Mouse (Mus musculus): ENCODE results near the gene Mmp9.
A peak's percentile ranks its signal among the peaks of the same experiment; 100 is the strongest.

Mmp9 gene

GRCm38 (mm10) chr2:164940140-164940830 lies at the start of gene Mmp9:
Gene Mmp9, plus strand, starts transcription at chr2:164940780.
- DNase-seq = no peak

- DNase-seq = no peak
Measured at GRCm38 (mm10) chr2:164891056-164891834, 49.3 kb upstream of the Mmp9 start.

GRCm38 (mm10) chr2:164891908-164892695 lies 48.5 kb upstream of the Mmp9 start:
- DNase-seq = no peak

DNA sequence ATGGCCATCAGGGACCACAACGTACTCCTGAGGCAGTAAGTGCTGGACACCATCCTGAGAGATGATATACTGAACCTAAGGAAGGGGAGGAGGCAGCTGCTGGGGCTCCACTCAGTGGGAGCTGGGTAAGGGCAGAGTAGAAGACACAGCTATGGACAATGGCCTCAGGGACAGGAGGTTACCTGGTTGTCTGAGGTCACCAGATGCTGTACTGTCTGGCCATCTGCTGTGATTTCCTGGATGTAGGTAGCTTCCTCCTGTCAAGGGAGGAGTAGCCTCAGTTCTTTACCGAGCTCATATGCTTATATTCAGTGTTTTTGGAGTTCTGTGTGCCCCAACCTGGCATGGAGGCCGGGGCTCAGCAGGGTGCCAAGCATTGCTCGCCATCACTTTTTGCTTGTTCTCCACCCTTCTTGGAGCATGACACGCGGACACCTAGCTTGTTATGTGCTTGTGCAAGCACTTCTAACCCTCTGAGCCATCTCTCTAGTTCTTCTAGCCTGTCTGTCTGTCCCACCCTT lies 47.8 kb upstream of the Mmp9 start:
- DNase-seq = no peak

GRCm38 (mm10) chr2:164894048-164894447 lies 46.5 kb upstream of the Mmp9 start:
- no peak for DNase-seq

DNA sequence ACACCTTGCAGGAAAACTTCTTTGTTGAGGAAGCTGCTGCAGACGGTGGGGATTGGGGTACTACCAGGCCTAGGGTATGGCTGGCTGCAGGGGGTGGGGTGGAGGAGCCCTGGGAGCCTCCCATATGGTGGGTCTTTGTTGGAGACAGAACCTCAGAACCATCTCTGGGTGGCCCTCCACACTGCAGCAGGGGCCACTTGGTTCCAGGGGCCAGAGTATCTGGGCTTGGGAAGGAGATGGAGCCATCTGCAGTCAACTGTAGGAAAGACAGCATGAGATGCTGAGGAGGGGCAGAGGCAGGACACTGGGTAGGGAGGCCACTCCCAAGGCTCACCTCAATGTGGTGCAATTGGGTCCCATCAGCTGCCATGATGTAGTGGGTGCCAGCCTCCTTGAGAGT lies 45.9 kb upstream of the Mmp9 start:
- no peak for DNase-seq

GRCm38 (mm10) chr2:164895885-164896284 lies 44.7 kb upstream of the Mmp9 start:
- DNase-seq = no peak

DNA sequence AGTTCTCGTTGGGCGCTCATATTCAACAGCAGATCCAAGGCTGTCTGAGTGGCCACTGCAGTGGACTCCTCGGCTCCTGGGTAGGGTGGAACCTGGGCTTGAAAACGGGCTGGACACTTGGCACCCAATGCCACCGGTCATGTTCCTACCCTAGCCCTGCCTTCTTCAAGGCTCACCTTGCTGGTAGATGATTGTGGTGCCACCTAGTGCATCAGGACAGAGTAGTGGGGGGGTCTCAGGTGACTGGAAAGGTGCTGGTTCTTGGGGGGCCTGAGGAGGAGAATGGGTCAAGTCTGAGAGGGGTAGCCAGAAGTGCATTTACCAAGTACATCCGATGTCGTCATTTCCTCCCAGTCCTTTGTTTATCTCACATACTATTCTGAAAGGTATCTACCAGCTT lies 42.6 kb upstream of the Mmp9 start:
- no peak for DNase-seq

DNA sequence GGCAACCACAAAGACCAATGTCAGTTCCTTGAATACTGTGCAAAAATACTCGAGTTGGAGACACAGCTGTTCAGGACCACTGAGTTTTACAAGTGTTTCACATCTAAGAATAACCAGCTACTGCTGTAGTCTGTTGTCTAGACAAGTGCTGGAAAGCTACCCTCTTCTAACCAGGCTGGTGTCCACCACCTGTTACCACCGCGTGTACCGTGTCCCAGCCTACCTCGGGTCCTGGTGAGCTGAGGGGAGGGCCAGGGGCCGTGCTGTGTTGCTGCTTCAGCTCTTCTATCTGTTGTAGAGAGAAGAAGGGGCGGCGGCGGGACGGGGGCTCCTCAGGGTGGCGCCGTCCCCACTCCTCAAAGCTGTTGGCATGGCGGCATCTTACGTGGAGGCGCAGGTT lies 41.5 kb upstream of the Mmp9 start:
- DNase-seq = no peak

- no peak for DNase-seq
Measured at GRCm38 (mm10) chr2:164899723-164900459, 40.7 kb upstream of the Mmp9 start.

DNA sequence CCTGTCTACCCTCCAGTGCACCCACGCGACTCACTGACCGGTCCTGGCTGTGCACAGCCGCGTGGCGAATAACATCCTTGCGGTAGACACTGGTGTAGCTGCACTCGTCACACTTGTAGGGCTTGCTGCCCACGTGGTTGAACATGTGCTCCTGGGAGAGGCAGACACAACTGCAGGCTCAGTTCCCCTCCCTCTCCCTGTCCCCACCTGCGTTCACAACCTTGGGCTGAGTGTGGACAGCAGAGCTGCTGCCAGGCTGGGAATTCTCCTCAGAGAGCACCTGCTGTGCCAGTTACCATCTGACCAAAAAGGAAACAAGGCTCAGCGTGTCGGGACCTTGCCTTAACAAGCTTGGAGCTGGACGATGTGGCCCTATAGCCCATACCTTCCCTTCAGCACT lies 39.2 kb upstream of the Mmp9 start:
- DNase-seq = no peak

- DNase-seq = no peak
Measured at GRCm38 (mm10) chr2:164903496-164903895, 37.1 kb upstream of the Mmp9 start.

DNA sequence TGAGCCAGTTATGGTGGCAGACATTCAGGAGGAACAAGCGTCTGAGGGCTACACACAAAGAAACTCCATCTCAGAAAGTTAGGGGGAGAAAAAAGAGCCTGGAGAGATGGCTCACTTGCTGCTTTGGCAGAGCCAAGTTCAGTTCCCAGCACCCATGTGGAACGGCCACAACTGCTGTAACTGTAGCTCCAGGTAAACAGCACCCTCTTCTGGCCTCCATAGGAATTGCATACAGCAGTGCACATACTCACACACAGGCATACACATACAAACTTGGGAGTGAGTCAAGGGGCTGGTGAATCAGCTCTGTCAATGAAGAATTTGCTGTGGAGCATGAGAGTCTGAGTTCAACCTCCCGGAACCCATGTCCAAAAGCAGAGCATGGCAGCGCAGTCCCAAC lies 34.5 kb upstream of the Mmp9 start:
- DNase-seq = no peak

- DNase-seq = no peak
Measured at GRCm38 (mm10) chr2:164907511-164907910, 33.1 kb upstream of the Mmp9 start.

- DNase-seq = no peak
Measured at GRCm38 (mm10) chr2:164908011-164908410, 32.6 kb upstream of the Mmp9 start.

DNA sequence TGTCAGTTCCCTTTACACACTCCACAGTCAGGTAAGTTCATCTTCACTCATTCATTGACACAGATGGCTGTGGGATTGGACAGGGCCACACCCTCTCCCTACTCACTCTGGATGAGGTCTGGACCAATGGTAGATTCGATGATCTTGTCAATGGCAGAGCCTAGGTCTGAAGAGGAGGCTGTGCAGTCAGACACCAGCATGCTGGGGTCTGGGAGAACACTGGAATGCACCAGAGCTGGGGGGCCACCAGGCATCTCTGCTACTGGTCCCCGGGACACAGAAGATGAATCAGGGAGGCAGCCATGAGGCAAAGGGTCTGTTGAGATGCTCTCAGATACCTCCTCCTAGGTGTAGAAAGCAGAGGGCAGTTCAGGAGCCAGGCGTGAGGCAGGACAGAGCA lies 31.5 kb upstream of the Mmp9 start:
- DNase-seq = no peak

DNA sequence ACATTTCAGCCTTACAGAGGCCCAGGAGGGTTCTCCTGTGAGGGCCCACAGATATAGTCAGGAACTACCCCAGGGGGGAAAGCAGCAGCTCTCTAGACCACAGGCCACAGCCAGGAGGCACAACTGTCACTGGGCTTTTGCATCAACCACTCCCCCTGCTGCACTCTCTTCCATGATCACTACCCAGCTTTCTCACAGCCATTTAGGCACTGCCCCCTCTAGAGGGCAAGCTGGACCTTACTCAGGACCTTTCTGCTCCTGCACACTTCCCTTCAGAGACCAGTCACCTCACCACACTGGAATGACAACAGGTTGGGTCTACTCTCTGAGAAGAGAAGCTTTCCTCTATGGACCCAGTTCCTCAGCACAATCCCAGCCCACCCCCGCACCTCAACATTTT lies 31.0 kb upstream of the Mmp9 start:
- peak; percentile 55 for DNase-seq

DNA sequence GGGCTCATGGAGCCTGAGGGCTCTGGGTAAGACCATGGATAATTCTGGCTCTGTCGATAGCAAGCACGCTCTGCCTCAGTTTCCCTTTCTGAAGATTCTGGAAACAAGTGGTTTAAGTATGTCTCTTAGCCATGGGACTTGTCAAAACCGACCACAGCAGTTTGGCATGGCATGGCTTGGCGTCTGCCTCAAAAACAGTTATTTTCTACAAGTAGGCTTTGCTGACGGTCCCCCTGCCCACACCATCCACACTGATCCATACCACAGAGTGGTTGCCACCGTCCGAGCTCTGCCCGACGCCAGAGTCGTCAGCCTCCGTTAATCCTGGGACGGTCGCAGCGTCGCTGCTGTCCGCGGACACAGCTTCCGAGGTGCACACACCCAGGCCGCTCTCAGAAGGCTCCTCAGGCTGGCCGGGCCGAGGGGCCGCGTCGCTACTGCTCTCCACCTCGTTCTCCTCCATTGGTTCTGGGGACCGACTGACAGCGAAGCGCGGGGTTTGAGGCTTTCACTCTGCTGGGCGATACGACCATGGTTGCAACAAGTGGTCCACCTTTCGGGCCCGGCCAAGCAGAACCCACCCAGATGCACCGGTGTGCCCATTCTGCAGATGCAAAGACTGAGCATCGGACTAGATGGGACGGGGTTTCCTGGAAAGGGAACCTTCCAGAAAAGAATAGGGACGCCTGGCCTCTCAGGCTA lies 30.1 kb upstream of the Mmp9 start:
- DNase-seq = no peak

GRCm38 (mm10) chr2:164911086-164912048 lies 29.2 kb upstream of the Mmp9 start, which contains the start of gene Zfp335:
Gene Zfp335, minus strand, starts transcription at chr2:164911757.
- peak; percentile 93 for DNase-seq

- peak; percentile 21 for DNase-seq
Measured at GRCm38 (mm10) chr2:164912151-164912550, 28.4 kb upstream of the Mmp9 start.

All from lung, postnatal 14 days (tissue).